Mouse (Mus musculus) adrenal gland, postnatal 36 days (tissue): ENCODE measurements around the gene Dennd4a. TPM values are rescaled to one million over a fixed set of nuclear protein-coding genes. Genes with fewer than 3 reads are reported as not detected.
"Not testable (repeated sequence)": the region's sequence is repeated elsewhere in the genome, so short reads cannot be mapped to it uniquely, and the experiment has no call there.

Source experiments
- DNase-seq, 2 experiments: peaks; one replicate each; pipeline ENCODE4 v3.0.0; 2021; ENCODE audit warnings: mixed read lengths in 1 of 2
- total RNA-seq, 2 experiments: library from RNA; stranded (reverse); gene quantifications; 2 replicates each; pipeline ENCODE4 v1.2.3; 2021

The Dennd4a gene
- total RNA-seq, 2 experiments from 2014 or later: 18.1 to 19.9 TPM

- peak; percentile 69 to 77 for DNase-seq
Observed at GRCm38 (mm10) chr9:64811538-64812474, 666 bp downstream of the Dennd4a start.

- DNase-seq: no peak
Observed at GRCm38 (mm10) chr9:64812475-64812860, 1.3 kb downstream of the Dennd4a start.

- DNase-seq: no peak
Observed at GRCm38 (mm10) chr9:64814273-64814672, 3.1 kb downstream of the Dennd4a start.

- not testable (repeated sequence) for DNase-seq
Observed at GRCm38 (mm10) chr9:64819686-64820085, 8.5 kb downstream of the Dennd4a start.

GRCm38 (mm10) chr9:64820086-64820795 lies 9.1 kb downstream of the Dennd4a start:
- no peak for DNase-seq

- no peak for DNase-seq
Observed at GRCm38 (mm10) chr9:64822235-64822634, 11.1 kb downstream of the Dennd4a start.

GRCm38 (mm10) chr9:64824389-64825008 lies 13.4 kb downstream of the Dennd4a start:
- DNase-seq: no peak

GRCm38 (mm10) chr9:64830092-64830618 lies 19.0 kb downstream of the Dennd4a start:
- DNase-seq: no peak

GRCm38 (mm10) chr9:64830641-64831040 lies 19.5 kb downstream of the Dennd4a start:
- no peak for DNase-seq

- no peak for DNase-seq
Observed at GRCm38 (mm10) chr9:64831760-64832159, 20.6 kb downstream of the Dennd4a start.

- no peak for DNase-seq
Observed at GRCm38 (mm10) chr9:64834418-64834817, 23.3 kb downstream of the Dennd4a start.

- DNase-seq: no peak
Observed at GRCm38 (mm10) chr9:64845355-64845754, 34.2 kb downstream of the Dennd4a start.

GRCm38 (mm10) chr9:64849548-64849947 lies 38.4 kb downstream of the Dennd4a start:
- DNase-seq: no peak

- no peak for DNase-seq
Observed at GRCm38 (mm10) chr9:64860083-64860482, 48.9 kb downstream of the Dennd4a start.

- DNase-seq: peak in 1 of 2 experiments; percentile 19
Observed at GRCm38 (mm10) chr9:64862687-64863086, 51.5 kb downstream of the Dennd4a start.

GRCm38 (mm10) chr9:64886008-64886407 lies 74.9 kb downstream of the Dennd4a start:
- no peak for DNase-seq

GRCm38 (mm10) chr9:64896605-64897004 lies 85.5 kb downstream of the Dennd4a start:
- no peak for DNase-seq

- DNase-seq: no peak
Observed at GRCm38 (mm10) chr9:64902866-64903265, 91.7 kb downstream of the Dennd4a start.

- peak; percentile 79 to 82 for DNase-seq
Observed at GRCm38 (mm10) chr9:64903386-64903785, 92.2 kb downstream of the Dennd4a start.

GRCm38 (mm10) chr9:64904917-64905640 lies 93.9 kb downstream of the Dennd4a start:
- DNase-seq: no peak

- no peak for DNase-seq
Observed at GRCm38 (mm10) chr9:64907441-64907840, 96.3 kb downstream of the Dennd4a start.

GRCm38 (mm10) chr9:64913406-64913805 lies 102.3 kb downstream of the Dennd4a start:
- no peak for DNase-seq
